Comparison of ENCODE assay signal across 25 mouse cellular contexts in the genomic region with DNA sequence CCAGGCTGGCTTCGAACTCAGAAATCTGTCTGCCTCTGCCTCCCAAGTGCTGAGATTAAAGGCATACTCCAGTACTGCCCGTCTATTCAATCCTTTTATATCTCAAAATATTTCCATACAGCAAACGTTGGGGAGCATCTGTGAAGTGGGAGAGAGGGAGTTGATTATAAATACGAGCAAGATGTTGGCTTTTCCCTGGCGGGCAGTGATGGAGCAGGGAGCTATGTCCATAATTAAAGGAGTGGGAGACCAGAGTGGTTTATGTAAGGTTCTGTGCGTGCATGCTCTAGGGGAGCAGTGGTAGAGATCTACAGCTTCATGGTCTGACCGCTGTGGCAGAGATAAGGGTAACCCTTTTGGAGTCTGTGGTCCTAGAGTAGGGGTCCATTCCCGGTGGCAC. TPM values are rescaled to one million over a fixed set of nuclear protein-coding genes. Genes with fewer than 3 reads are reported as not detected.
A peak's percentile ranks its signal among the peaks of the same experiment; 100 is the strongest.
DNase-seq lines count a peak whose midpoint lies in the region; ATAC-seq and TF ChIP-seq lines count a peak whose summit lies in the region.
"Had no signal": no experiment of that assay in that cellular context is flagged by ENCODE, and none has a peak within 500 bp of the region (broad histone marks: within the 10 kb centered on the region; RNA-seq: fewer than 3 reads in every experiment).

No protein-coding gene starts in this region.

- H3K4me3 ChIP-seq in left cerebral cortex, adult 2 months, result no peak overlapping the region
- H3K4me3 ChIP-seq: embryonic facial prominence, embryonic 12.5 days; forebrain, embryonic 13.5 days; forebrain, embryonic 15.5 days had no signal

- DNase-seq in cerebellum, adult 11-12 months, result no peak
- no peak for DNase-seq in frontal cortex, postnatal 10 days (ENCODE audit: low spot score in 2 of 2)
- DNase-seq in left cerebral cortex, adult 2 months (ENCODE audit: extremely low spot score in 1 of 2, low spot score in 2 of 2), result no peak
- no peak for DNase-seq in left cerebral cortex, adult 18-20 months (ENCODE audit: low spot score in 2 of 2)
- DNase-seq in brain, adult 2 months (ENCODE audit: low read depth, low spot score), result peak; percentile 35
- DNase-seq in heart, adult 11 months, result no peak
- DNase-seq: adrenal gland, adult 8-10 months; adrenal gland, postnatal 14 days; adrenal gland, postnatal 36 days; B cell, adult 2 months; cerebellum, adult 18-20 months; cerebellum, adult 8-10 months; cerebellum, adult 9-11 months; cerebellum, postnatal 14 days; cerebellum, postnatal 36 days; embryo, embryonic 11 days; forebrain, postnatal 0 days had no signal

- intact Hi-C loops in left cerebral cortex, adult 2 months (cut with DNase I), result no loop called here

- TF ChIP-seq CTCF in left cerebral cortex, adult 2 months (IDR thresholded peaks at IDR 0.05), result no peak

- 0 out of 2 replicates have a peak, but pooled peaks have one; percentile 45 for ATAC-seq in cerebellum, adult (ENCODE audit: insufficient number of reproducible peaks, low FRiP score, low TSS enrichment)
- peak; percentile 86 for ATAC-seq in frontal cortex, adult (ENCODE audit: low TSS enrichment)
- ATAC-seq: activated CD4-positive, CD25-positive, alpha-beta regulatory T cell, adult 4 months; CD4-positive, CD25-positive, alpha-beta regulatory T cell, adult 4 months; forebrain, embryonic 13.5 days; forebrain, embryonic 15.5 days; forebrain, postnatal 0 days; Patski had no signal

- peak overlapping the region; percentile 24; the same call in 1 of the 2 replicates for H3K27ac ChIP-seq in left cerebral cortex, adult 2 months
- H3K27ac ChIP-seq: embryonic facial prominence, embryonic 12.5 days; forebrain, embryonic 13.5 days; forebrain, embryonic 15.5 days had no signal

RNA-seq across cellular contexts. Expression of a gene that starts 30.2 kb away (rescaled TPM):
- 100 to 1,000 TPM; 294 to 295 TPM for total RNA-seq in left cerebral cortex, adult 2 months (2021)
- total RNA-seq in left cerebral cortex, adult 18-20 months (2021), result 100 to 1,000 TPM; 263 to 298 TPM
